Mouse (Mus musculus) 416B (cell line): ENCODE data around the gene Ern1.
"Not testable (repeated sequence)": the region's sequence is repeated elsewhere in the genome, so short reads cannot be mapped to it uniquely, and the experiment has no call there.

ENCODE experiments used
- DNase-seq: peaks from one replicate; pipeline ENCODE4 v3.0.0; 2011; ENCODE audit warnings: low read depth

Gene Ern1

DNA sequence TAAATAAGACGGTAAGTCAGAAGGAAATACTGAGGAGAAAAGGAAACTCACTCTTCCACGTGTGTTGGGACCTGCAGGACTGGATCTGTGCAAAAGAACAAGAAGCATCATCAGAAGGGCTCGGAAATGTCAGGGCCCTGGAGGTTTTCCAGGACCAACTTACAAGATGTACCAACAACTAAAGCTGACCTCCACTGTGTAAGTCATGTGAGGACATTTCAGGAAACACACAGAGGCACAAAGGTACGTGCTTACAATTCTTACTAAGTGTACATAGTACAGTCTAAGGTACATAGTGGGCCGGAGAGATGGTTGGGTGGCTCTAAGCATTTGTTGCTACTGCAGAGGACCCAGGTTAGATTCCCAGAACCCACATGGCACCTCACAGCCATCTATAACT lies 50.6 kb downstream of the Ern1 start:
- no peak for DNase-seq

DNA sequence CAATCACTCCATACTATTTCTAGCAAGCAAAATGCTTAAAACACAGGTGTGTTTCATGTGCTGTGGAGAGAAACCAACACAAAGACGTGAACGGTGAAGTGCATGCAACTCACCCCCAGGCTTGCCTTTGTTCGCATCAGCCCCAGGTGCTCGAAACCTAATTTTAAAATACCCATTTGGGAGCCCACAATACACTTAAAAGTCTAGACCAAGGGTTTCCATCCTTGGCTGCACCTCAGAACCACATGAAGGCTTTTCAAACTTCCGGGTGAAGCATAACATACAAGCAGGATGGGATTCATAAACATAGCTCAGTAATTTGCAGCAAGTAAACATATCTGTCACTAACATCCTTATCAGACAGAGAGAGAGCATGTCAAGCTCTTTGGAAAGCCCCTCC lies 57.3 kb downstream of the Ern1 start:
- no peak for DNase-seq

DNA sequence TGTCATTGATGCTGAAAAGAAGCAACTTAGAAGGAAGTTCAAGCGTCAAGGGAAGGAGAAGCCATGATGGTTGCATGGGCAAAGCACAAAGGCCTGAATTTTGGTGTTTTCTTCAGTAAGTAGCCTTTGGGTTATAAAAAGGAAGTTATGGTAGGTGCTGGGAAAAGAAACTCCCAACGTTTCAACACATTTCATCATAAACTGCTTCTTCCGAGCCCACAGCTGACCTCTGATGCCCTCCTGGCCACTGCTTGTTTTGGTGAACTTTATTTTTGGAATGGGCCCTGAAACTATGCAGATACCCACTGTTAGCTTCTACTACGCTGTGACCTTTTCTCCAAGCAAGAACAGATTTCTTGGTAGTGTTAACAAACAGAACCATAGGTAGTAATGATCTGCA lies 58.0 kb downstream of the Ern1 start:
- peak; percentile 45 for DNase-seq

- DNase-seq, result no peak
Observed at GRCm38 (mm10) chr11:106428556-106428955, 59.1 kb downstream of the Ern1 start.

- peak; percentile 75 for DNase-seq
Observed at GRCm38 (mm10) chr11:106428106-106428505, 59.5 kb downstream of the Ern1 start.

DNA sequence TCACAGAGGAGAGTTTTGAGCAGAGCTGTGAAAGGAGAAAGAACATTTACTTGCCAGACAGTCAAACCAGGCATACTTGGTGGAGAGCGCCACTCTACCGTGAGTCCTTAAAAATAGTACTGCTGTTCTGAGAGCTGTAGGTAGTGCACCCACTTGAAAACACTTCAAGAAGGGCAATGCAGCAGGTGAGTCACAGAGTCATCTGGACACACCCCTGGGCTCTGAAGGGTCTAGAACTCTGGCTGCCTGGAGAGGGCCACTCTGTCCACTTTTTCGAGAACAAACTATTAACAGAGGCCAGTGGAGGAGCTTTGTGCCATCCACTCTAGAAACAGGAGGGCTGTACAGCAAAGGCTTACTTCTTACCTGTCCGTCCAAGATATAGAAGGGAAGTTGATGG lies 61.2 kb downstream of the Ern1 start:
- DNase-seq, result no peak

GRCm38 (mm10) chr11:106425201-106425600 lies 62.5 kb downstream of the Ern1 start:
- DNase-seq, result no peak

- peak; percentile 83 for DNase-seq
Observed at GRCm38 (mm10) chr11:106419262-106420102, 68.2 kb downstream of the Ern1 start.

GRCm38 (mm10) chr11:106418622-106419196 lies 68.9 kb downstream of the Ern1 start:
- peak; percentile 93 for DNase-seq

- DNase-seq, result no peak
Observed at GRCm38 (mm10) chr11:106417860-106418259, 69.8 kb downstream of the Ern1 start.

DNA sequence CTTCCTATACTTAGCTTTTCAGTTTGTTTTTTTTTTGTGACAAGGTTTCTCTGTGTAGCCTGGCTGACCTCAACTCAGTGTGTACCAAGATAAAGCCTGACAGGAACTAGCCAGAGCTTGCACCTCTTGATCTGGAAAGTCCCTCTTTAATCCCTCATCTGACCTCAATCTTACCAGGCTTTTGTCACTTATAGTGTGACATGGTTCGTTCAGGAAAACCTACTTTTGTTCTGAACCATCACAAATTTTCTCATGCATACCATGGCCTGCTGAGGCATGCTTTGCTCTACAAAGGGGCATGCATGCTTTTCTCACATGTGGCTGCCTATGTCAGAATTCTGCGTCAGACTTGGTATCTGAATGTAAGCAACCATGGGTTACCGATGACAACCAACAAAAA lies 71.3 kb downstream of the Ern1 start:
- DNase-seq, result peak; percentile 29

GRCm38 (mm10) chr11:106412641-106413360 lies 74.9 kb downstream of the Ern1 start:
- DNase-seq, result no peak

DNA sequence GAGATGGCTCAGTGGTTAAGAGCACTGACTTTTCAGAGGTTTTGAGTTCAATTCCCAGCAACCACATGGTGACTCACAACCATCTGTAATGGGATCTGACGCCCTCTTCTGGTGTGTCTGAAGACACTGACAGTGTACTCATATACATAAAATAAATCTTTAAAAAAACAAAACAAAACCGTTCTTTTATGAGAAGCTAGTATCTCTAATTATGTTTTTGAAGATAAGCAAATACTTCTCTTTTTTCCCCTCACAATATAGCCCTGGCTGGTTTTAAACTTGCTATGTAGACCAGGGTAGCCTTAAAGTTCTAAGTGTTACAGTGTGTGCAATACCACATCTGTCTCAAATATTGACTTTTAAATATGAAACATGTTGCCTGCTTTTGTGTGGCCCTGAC lies 76.5 kb downstream of the Ern1 start:
- DNase-seq, result no peak

DNA sequence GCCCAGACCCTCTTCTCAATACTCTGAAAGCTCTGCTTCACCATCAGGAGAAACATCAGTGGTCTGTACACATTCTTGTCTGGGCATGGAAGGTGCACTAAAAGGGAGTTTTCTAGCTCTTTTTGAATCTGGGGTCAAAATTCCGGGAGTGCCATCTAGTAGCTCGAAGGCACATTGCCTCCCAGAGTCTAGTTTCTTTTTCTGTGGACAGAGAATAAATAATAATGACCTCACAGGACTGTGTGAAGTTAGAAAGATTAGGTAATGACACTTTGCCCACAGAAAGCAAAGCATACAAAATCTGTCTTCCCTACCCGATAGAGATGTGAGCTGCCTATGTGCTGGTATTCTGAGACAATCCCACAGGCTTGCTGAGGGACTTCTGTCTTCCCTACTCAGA lies 77.1 kb downstream of the Ern1 start:
- no peak for DNase-seq

- DNase-seq, result no peak
Observed at GRCm38 (mm10) chr11:106410011-106410410, 77.6 kb downstream of the Ern1 start.

GRCm38 (mm10) chr11:106398481-106398880 lies 89.2 kb downstream of the Ern1 start:
- no peak for DNase-seq

GRCm38 (mm10) chr11:106397656-106398055 lies 90.0 kb downstream of the Ern1 start:
- DNase-seq, result peak; percentile 37

DNA sequence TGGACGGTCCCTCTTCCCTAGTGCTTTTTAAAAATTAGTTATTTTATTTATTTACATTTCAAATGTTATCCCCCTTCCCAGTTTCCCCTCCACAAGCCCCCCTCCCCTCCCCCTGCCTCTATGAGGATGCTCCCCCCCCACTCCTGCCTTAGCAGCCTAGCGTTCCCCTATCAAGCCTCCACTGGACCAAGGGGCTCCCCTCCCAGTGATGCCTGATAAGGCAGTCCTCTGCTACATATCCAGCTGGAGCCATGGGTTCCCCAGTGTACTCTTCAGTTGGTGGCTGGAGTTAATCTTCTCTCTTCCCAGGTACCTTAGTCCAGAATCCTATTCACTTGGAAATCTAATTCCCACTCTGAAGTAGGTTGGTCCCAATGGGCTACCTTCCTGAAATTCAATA lies 93.6 kb downstream of the Ern1 start:
- DNase-seq, result not testable (repeated sequence)

DNA sequence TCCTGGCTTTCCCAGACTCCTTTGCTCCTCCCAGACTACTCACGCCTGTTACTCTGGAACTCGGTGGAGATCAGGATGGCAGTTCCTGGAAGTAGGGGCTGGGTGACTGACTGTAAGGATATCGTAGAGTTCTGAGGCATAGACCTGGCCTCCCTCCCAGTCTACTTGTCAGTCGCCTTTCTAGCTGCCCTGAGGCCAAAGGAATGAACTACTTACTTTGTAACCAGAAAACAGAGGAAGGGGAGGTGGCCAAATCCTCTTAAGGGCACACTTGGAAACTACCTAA lies 94.4 kb downstream of the Ern1 start:
- no peak for DNase-seq

DNA sequence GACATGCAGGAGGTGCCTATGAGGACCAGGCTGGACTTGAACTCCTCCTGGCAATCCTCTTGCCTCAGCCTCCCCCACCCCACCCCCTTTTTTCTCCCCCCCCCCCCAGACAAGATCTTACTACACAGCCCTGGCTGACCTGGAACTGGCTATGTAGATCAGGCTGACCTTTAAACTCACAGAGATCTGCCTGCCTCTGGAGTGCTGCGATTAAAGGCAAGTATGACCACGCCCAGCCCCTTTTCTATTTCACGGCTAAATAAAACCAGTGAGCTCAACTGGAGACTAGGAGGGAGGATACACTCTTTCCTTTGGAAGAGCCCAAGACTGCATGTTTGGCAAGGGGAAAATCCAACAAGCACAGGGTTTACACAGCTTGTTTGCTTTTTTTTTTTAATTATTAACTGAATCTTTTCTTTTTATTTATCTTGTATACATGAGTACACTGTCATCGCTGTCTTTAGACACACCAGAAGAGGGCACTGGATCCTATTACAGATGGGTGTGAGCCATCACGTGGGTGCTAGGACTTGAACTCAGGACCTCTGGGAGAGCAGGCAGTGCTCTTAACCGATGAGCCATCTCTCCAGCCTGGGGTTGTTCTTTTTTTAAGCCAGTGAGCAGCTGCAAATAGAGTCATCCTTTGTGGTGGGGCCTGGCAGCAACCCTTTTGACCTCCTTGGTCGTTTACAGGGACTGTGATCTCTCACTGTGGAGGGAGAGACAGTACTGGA lies 94.9 kb downstream of the Ern1 start:
- no peak for DNase-seq

- peak; percentile 89 for DNase-seq
Observed at GRCm38 (mm10) chr11:106391546-106392188, 96.0 kb downstream of the Ern1 start.

DNA sequence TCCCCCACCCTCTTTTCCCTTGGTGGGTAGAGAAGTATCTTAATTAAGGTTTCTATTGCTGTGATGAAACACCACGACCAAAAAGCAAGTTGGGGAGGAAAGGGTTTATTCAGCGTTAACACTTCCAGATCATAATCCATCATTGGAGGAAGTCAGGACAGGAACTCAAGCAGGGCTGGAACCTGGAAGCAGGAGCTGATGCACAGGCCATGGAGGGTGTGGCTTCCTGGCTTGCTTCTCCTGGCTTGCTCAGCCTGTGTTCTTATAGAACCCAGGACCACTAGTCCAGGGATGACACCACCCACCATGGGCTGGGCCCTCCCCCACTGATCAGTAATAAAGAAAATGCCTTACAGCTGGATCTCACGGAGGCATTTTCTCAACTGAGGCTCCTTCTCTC lies 96.9 kb downstream of the Ern1 start:
- DNase-seq, result no peak
